Mouse (Mus musculus) bone marrow macrophage, adult 2 months (primary cell): ENCODE results near the gene Col19a1.

Experiments used
- CTCF ChIP-seq: IDR thresholded peaks from 2 replicates; pipeline ENCODE4 v1.5.1; 2012; ENCODE audit warnings: low read depth, mild to moderate bottlenecking, low read length, moderate library complexity
- POLR2A ChIP-seq: IDR thresholded peaks from 2 replicates; pipeline ENCODE4 v1.6.1; 2012; ENCODE audit warnings: mild to moderate bottlenecking, low read depth, low read length, borderline replicate concordance

GRCm38 (mm10) chr1:24240039-24240691 lies 347.1 kb downstream of the Col19a1 start:
- TF ChIP-seq POLR2A (no peak), CTCF (no peak)
